11 mouse cellular contexts compared by ENCODE assay signal in the genomic region with DNA sequence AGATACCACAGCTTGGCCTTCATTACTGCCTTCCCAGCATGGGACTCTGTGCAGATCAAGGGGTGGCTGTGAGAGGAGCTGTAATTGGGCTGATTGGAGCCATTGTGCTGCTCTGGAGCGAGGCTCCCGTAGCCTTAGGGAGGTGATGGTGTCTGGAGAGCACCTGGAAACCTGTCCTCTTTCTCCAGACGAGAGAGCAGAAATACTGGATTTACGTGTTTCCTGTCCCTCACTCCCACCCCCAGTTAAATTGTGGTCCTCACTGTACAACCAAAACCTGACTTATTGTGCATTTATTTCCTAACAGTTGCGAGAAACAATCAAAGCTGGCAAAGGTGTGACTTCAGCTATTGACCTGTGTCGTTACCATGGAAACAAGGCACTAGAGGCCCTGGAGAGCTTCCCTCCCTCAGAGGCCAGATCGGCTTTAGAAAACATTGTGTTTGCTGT. TPM values are rescaled to one million over a fixed set of nuclear protein-coding genes. Genes with fewer than 3 reads are reported as not detected.
A peak's percentile ranks its signal among the peaks of the same experiment; 100 is the strongest.
DNase-seq lines count a peak whose midpoint lies in the region; ATAC-seq and TF ChIP-seq lines count a peak whose summit lies in the region.
"Had no signal": no experiment of that assay in that cellular context is flagged by ENCODE, and none has a peak within 500 bp of the region (broad histone marks: within the 10 kb centered on the region; RNA-seq: fewer than 3 reads in every experiment).

No protein-coding gene starts in this region.

- no peaks in the 10 kb centered on the region for H3K27me3 ChIP-seq in liver, postnatal 0 days (ENCODE audit: insufficient read depth, low read length)
- no peaks in the 10 kb centered on the region for H3K27me3 ChIP-seq in forebrain, postnatal 0 days (ENCODE audit: insufficient read depth, low read length)
- H3K27me3 ChIP-seq in lung, postnatal 0 days (replicated peaks; ENCODE audit: insufficient read depth, low read length), result no peaks in the 10 kb centered on the region

- H3K4me3 ChIP-seq in liver, postnatal 0 days (ENCODE audit: low read depth, low read length), result no peak overlapping the region
- H3K4me3 ChIP-seq in forebrain, postnatal 0 days (ENCODE audit: low read depth, low read length), result no peak overlapping the region
- no peak overlapping the region for H3K4me3 ChIP-seq in lung, postnatal 0 days (ENCODE audit: low read depth, low read length)

- no peak overlapping the region for H3K9ac ChIP-seq in liver, postnatal 0 days (replicated peaks)
- no peak overlapping the region for H3K9ac ChIP-seq in forebrain, postnatal 0 days
- H3K9ac ChIP-seq in lung, postnatal 0 days (replicated peaks; ENCODE audit: low read depth), result no peak overlapping the region

- H3K4me2 ChIP-seq in liver, postnatal 0 days (ENCODE audit: low read depth, low read length), result 0 out of 2 replicates have a peak overlapping the region, but pooled peaks have one; percentile 6
- H3K4me2 ChIP-seq in forebrain, postnatal 0 days (ENCODE audit: low read depth), result no peak overlapping the region
- H3K4me2 ChIP-seq in lung, postnatal 0 days (replicated peaks; ENCODE audit: low read depth, low read length), result no peak overlapping the region

- H3K9me3 ChIP-seq in liver, postnatal 0 days (ENCODE audit: low read length), result no peaks in the 10 kb centered on the region
- no peaks in the 10 kb centered on the region for H3K9me3 ChIP-seq in forebrain, postnatal 0 days (ENCODE audit: low read length)
- H3K9me3 ChIP-seq in lung, postnatal 0 days (ENCODE audit: low read length), result no peaks in the 10 kb centered on the region
- H3K9me3 ChIP-seq: G1E had no signal

- no peak overlapping the region for H3K27ac ChIP-seq in liver, postnatal 0 days (ENCODE audit: low read depth)
- peak overlapping the region; percentile 57 for H3K27ac ChIP-seq in forebrain, postnatal 0 days (ENCODE audit: low read depth, low read length)
- no peak overlapping the region for H3K27ac ChIP-seq in lung, postnatal 0 days (ENCODE audit: low read length)

- no peaks in the 10 kb centered on the region for H3K36me3 ChIP-seq in liver, postnatal 0 days (replicated peaks; ENCODE audit: insufficient read depth, low read length)
- no peaks in the 10 kb centered on the region for H3K36me3 ChIP-seq in forebrain, postnatal 0 days (ENCODE audit: insufficient read depth)
- H3K36me3 ChIP-seq in lung, postnatal 0 days (ENCODE audit: insufficient read depth, low read length), result no peaks in the 10 kb centered on the region
- H3K36me3 ChIP-seq: G1E had no signal

- 64% methylated on average over 7 of the region's 7 CpGs for WGBS in liver, postnatal 0 days (ENCODE audit: insufficient replicate concordance)
- 8% methylated on average over 7 of the region's 7 CpGs for WGBS in forebrain, postnatal 0 days
- WGBS in lung, postnatal 0 days, result 44% methylated on average over 7 of the region's 7 CpGs

- DNase-seq in liver, postnatal 0 days, result no peak
- DNase-seq in liver, result no peak
- DNase-seq in forebrain, postnatal 0 days, result peak; percentile 47
- DNase-seq in lung, postnatal 0 days (ENCODE audit: low spot score), result peak; percentile 51
- peak; percentile 69 for DNase-seq in retina, postnatal 1 day
- no peak for DNase-seq in gastrocnemius, postnatal 36 days
- DNase-seq in c-Kit-positive CD71-positive TER-119-positive erythroid progenitor cells, embryonic 14.5 days (ENCODE audit: low spot score), result no peak
- no peak for DNase-seq in left cerebral cortex, postnatal 14 days (ENCODE audit: low spot score in 2 of 2)
- DNase-seq: cerebellum, adult 8-10 months; thymus, adult 2 months had no signal

- peak; percentile 24; the same call in 1 of the 2 replicates for ATAC-seq in liver, postnatal 0 days
- ATAC-seq in forebrain, postnatal 0 days, result peak; percentile 73
- ATAC-seq in lung, postnatal 0 days, result no peak; the same call in 1 of the 2 replicates

- no peak for TF ChIP-seq EP300 in liver, postnatal 0 days (IDR thresholded peaks at IDR 0.05; ENCODE audit: low read depth)
- TF ChIP-seq EP300 in lung, postnatal 0 days (IDR thresholded peaks at IDR 0.05), result no peak

- intact Hi-C loops in gastrocnemius, postnatal 36 days (cut with DNase I), result no loop called here
- intact Hi-C loops in left cerebral cortex, postnatal 14 days (cut with DNase I), result no loop called here

- H3K4me1 ChIP-seq in liver, postnatal 0 days (ENCODE audit: insufficient read depth), result peaks cover 9% of the 10 kb centered on the region
- H3K4me1 ChIP-seq in forebrain, postnatal 0 days (ENCODE audit: insufficient read depth), result peaks cover 18% of the 10 kb centered on the region; the same call in 1 of the 2 replicates
- no peaks in the 10 kb centered on the region for H3K4me1 ChIP-seq in lung, postnatal 0 days (ENCODE audit: insufficient read depth, low read depth, low read length)

- no peak for TF ChIP-seq CTCF in liver, postnatal 0 days (IDR thresholded peaks at IDR 0.05; ENCODE audit: low read depth)
- no peak for TF ChIP-seq CTCF in forebrain, postnatal 0 days (IDR thresholded peaks at IDR 0.05; ENCODE audit: low read depth)
- no peak for TF ChIP-seq CTCF in lung, postnatal 0 days (IDR thresholded peaks at IDR 0.05)

RNA-seq across cellular contexts. Expression of gene Bend3, which starts 39.1 kb away (rescaled TPM):
- 0.51 TPM in 2 replicates for polyA plus RNA-seq in liver, postnatal 0 days (2015; fragmentation: Nextera tagmentation; extraction: Ambion mirVana)
- 8.5 and 11.1 TPM in 2 replicates for total RNA-seq in forebrain, postnatal 0 days (2014; rRNA removed)
- polyA plus RNA-seq in forebrain, postnatal 0 days (2015; fragmentation: Nextera tagmentation; extraction: Ambion mirVana), result 2.0 and 2.2 TPM in 2 replicates
- 0.81 and 0.89 TPM in 2 replicates for polyA plus RNA-seq in lung, postnatal 0 days (2015; fragmentation: Nextera tagmentation; extraction: Ambion mirVana)
- total RNA-seq in gastrocnemius, postnatal 36 days (2021), result 1 to 10 TPM; 3.6 to 4.9 TPM
- total RNA-seq in left cerebral cortex, postnatal 14 days (2021), result 1 to 10 TPM; 4.5 to 4.9 TPM

Comparison
In these comparisons a context has a peak if more than half of its experiments do, and no peak if none do; other contexts are left out.
1. DNase-seq: peak in forebrain, postnatal 0 days (single experiment), lung, postnatal 0 days (single experiment) and retina, postnatal 1 day (single experiment); none in liver, postnatal 0 days (single experiment), liver (single experiment), gastrocnemius, postnatal 36 days (0 of 2), c-Kit-positive CD71-positive TER-119-positive erythroid progenitor cells, embryonic 14.5 days (single experiment) and left cerebral cortex, postnatal 14 days (0 of 2).